Mouse (Mus musculus) heart, adult 10 weeks (tissue): ENCODE measurements around the gene Olfr384. TPM values are rescaled to one million over a fixed set of nuclear protein-coding genes. Genes with fewer than 3 reads are reported as not detected.

ENCODE experiments used
- polyA plus RNA-seq: library from polyadenylated mRNA; stranded (reverse); fragments of 350-450 nt; fragmentation: Illumina TruSeq; extraction: RNeasy Lipid Tissue Mini Kit (QIAGEN cat#74804); gene quantifications from one replicate; pipeline ENCODE4 v1.2.3, GENCODE M21; 2014; ENCODE audit warnings: low read depth, low replicate concordance

Olfr384 gene
- not detected for polyA plus RNA-seq

GRCm38 (mm10) chr11:73598294-73598693 lies at the start of gene Olfr384:
TSS of gene Olfr384 (plus strand) at chr11:73598594.

GRCm38 (mm10) chr11:73592908-73593307 lies 5.5 kb upstream of the Olfr384 start, which contains the start of gene Olfr385:
TSS of gene Olfr385 (minus strand) at chr11:73593008.

Other genes starting within 250 kb of the Olfr384 start
- not detected for gene Olfr20, start 247.8 kb upstream of the Olfr384 start, polyA plus RNA-seq
- not detected for gene Olfr376, start 227.3 kb upstream of the Olfr384 start, polyA plus RNA-seq
- gene Olfr1, start 199.0 kb upstream of the Olfr384 start, polyA plus RNA-seq, result not detected
- gene Olfr378, start 170.1 kb upstream of the Olfr384 start, polyA plus RNA-seq, result not detected
- gene Olfr380, start 141.1 kb upstream of the Olfr384 start, polyA plus RNA-seq, result not detected
- gene Olfr381, start 107.0 kb upstream of the Olfr384 start, polyA plus RNA-seq, result not detected
- not detected for gene Olfr382, start 81.4 kb upstream of the Olfr384 start, polyA plus RNA-seq
- not detected for gene Olfr385, start 5.6 kb upstream of the Olfr384 start, polyA plus RNA-seq
- not detected for gene Zfp735, start 90.2 kb downstream of the Olfr384 start, polyA plus RNA-seq
- gene Olfr389, start 182.1 kb downstream of the Olfr384 start, polyA plus RNA-seq, result not detected
- not detected for gene Olfr390, start 184.4 kb downstream of the Olfr384 start, polyA plus RNA-seq
- not detected for gene Olfr391-ps, start 204.5 kb downstream of the Olfr384 start, polyA plus RNA-seq
- gene Olfr392, start 218.5 kb downstream of the Olfr384 start, polyA plus RNA-seq, result not detected